Mouse (Mus musculus): ENCODE data around the gene Ippk.

Gene Ippk

DNA sequence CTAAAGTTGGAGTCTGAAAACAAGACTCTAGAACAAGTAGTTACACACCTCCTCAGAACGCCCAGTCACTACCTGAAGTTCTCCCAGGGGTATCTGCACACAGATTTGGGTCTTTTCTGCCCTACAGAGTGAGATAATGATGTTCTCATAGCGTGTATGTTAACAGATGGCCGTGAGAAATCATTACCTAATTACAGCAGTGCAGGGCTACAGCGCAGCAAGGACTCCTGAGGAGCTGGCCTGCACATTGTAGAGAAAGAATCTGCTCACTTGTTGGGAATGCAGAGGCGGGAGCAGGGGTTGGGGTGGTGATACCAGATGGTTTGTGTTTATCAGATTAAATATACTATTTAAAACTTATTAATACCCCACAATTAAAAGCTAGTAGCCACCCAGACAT is 59.5 kb downstream of the Ippk start:
- no peak for DNase-seq (ENCODE audit: low read depth, low spot score)

DNA sequence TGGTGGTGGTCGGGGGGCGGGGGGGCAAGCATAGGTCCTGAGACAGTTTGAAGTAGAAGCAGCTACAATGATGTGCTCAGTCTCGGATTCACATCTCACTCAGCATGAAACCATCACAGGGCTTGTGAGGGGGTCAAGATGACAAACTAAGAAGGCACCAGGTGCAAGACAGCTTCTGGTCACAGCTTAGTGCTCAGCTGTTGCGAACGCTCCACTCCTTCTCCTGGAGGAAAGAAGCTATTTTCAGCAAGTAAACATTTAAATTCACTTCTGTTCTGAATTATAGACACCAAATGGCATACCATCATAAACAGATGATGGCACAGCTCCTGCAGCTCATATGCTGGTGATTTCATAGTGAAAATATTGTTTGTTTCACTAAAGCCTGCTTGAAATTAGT is 64.3 kb downstream of the Ippk start:
- peak; percentile 24 for DNase-seq (ENCODE audit: low read depth, low spot score)

DNA sequence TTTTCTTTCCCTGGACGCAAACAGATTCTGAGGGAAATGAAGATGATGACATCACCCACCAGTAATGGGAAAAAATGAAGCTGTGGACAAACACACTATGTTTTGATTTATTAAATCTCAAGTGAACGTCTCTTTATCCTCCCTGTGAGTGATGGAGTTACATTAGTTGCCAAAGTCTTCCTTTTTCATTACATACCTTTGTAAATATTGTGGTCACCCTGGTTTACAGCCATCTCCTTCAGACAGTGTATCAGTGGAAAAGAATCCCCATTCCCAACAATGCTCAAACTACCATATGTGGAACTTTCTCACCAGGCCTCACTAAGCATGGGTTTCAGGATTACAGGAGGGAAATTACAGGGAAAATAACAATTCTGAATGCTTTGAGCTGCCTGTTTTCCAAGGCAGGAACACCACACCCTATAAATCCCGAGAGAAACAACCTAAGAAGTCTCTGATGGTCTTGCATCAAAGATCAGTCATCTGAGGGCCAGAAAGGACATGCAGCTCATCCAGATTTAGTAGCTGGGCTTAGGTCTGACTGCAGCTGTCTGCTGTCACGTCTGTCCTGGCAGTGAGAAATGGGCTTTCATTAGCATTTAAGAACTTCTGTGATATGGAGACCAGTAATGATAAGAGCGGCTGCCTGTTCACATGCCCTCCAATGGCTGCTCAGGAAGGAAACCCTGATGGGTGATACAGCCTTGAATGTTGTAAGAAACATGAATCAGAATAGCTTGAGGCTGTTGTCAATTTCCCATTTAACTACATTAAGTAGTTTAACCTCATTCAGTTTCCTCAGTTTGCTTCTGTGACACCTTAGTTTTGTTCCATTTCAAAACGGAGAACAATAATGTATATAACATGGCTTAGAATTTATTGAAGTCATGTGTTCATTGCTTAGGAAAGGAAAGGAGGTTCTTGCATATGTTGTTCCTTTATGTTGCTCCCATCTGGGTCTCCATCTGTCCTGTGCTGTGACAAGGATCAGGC is 71.6 kb downstream of the Ippk start, which contains the start of gene Tes3-ps:
Tes3-ps (plus strand) TSS at position 943 of the 993 bp plus-strand sequence.
- DNase-seq (ENCODE audit: low read depth, low spot score): peak; percentile 12

DNA sequence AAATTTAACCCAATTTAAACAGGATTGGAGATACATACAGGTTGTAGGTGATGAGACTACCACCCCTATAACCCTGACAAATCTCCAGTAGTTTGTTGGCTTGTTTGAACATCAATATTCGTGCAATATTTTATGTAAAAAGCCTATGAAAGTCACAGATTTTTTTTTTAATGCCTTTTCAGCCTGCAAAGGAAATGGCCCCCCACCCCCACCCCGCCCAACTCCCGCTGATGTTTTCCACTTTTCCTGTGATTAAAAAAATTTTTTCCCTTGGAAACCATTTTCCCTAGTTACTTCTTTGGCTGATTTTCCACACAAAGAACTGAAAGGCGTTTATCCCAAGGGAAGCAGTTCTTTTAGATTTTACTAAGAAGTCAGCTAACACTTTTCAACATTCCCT is 83.5 kb downstream of the Ippk start, which contains the start of gene Ecm2:
Ecm2 (plus strand) TSS at position 301 of the 400 bp plus-strand sequence.
- DNase-seq (ENCODE audit: low read depth, low spot score): no peak

DNA sequence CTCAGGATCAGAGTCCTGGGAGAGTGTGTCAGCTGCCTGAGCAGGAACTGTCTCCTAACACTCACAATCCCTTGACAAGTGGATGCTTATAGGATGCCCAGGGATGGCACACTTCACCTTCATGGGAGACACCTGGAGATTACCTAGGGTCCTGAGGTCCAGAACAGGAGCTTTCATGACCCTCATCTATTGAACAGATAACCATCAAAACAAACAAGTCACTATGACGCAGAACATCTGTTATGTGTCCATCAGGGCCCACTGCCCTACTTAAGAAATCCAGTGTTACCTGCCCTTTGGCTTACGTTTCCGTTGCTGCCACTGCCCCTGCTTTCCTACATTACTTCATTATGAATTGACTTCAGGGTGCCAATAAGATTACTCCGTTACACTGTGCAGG is 84.7 kb downstream of the Ippk start:
- DNase-seq (ENCODE audit: low read depth, low spot score): no peak

DNA sequence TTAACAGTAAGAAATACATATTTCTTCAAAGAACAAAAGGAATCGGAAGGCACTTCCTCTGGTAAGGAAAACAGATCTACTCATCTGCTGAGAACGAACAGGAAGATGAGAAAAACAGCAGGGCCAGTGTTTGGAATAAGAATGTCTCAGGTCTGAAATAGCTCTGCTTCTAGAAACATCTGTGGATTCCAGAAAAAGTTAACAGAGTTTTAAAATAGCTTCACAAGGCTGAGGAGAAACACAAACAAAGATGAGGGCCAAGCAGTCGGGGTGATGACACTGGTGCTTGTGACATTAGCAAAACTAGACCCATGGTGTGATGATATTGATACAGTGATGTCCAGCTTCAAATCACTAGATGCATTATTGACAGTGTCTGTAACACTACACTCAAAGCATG is 86.1 kb downstream of the Ippk start:
- DNase-seq (ENCODE audit: low read depth, low spot score): no peak
